Mouse (Mus musculus): Measurements from ENCODE around the gene Rhob. TPM values are rescaled to one million over a fixed set of nuclear protein-coding genes. Genes with fewer than 3 reads are reported as not detected.
A peak's percentile ranks its signal among the peaks of the same experiment; 100 is the strongest.
"Not testable (repeated sequence)": the region's sequence is repeated elsewhere in the genome, so short reads cannot be mapped to it uniquely, and the experiment has no call there.

Rhob gene
- polyA plus RNA-seq, 1 experiment from 2014 or later, result 109 TPM

DNA sequence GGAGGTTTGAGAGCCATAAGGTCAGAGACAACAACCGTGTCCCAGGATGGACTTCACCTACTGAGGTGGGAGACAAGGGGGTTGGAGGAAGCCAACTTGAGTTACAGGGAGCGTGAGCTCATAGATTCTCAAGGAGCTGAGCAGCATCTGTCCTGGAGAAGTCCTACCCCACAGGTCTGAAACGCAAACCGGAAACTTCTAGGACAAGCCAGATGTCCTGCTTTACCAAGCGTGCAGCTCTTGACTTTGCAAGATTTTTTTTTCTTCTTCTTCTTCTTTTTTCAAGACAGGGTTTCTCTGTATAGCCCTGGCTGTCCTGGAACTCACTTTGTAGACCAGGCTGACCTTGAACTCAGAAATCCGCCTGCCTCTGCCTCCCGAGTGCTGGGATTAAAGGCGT is 38.2 kb downstream of the Rhob start:
- not testable (repeated sequence) for H3K36me3 ChIP-seq (ENCODE audit: control insufficient read depth, insufficient read depth, low read length); H3K4me2 ChIP-seq (ENCODE audit: low read depth, low read length); H3K4me1 ChIP-seq (ENCODE audit: control insufficient read depth, insufficient read depth, low read length); ATAC-seq (ENCODE audit: low read depth); H3K4me3 ChIP-seq (ENCODE audit: low read depth, low read length); H3K9me3 ChIP-seq (ENCODE audit: control insufficient read depth, low read length); H3K27ac ChIP-seq (ENCODE audit: low read depth, low read length); H3K27me3 ChIP-seq (ENCODE audit: control insufficient read depth, insufficient read depth, low read length); H3K9ac ChIP-seq (replicated peaks; ENCODE audit: low read depth, low read length)
- WGBS, result 95% methylated on average over 8 of the region's 8 CpGs

DNA sequence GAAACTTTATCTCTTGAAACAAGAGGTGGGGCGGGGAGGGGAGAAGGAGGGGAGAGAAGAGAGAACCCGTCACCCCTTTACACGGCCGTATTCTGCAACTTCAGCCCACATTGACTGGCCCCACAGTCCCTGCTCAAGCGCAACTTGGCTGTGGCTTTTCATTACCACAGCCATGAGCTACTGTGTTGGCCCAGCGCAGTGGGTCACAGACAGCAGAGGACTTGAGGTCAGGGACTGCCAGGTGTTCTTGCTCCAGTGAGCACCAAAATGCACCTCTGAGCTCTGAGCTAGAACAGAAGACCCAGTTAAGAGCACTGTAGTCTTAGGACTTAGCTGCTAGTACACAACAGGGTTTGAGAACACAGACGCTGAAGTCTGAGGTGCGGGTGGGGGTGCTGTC is 41.4 kb downstream of the Rhob start:
- Histone ChIP-seq H3K4me1 (ENCODE audit: control insufficient read depth, insufficient read depth, low read length) (no peaks in the 10 kb centered on the region), H3K27ac (ENCODE audit: low read depth, low read length) (no peak overlapping the region), H3K4me3 (ENCODE audit: low read depth, low read length) (no peak overlapping the region), H3K9me3 (ENCODE audit: control insufficient read depth, low read length) (no peaks in the 10 kb centered on the region), H3K4me2 (ENCODE audit: low read depth, low read length) (no peak overlapping the region), H3K27me3 (ENCODE audit: control insufficient read depth, insufficient read depth, low read length) (no peaks in the 10 kb centered on the region), H3K36me3 (ENCODE audit: control insufficient read depth, insufficient read depth, low read length) (no peaks in the 10 kb centered on the region), H3K9ac (replicated peaks; ENCODE audit: low read depth, low read length) (no peak overlapping the region)
- no peak for ATAC-seq (ENCODE audit: low read depth)
- 88% methylated on average over 8 of the region's 8 CpGs for WGBS

DNA sequence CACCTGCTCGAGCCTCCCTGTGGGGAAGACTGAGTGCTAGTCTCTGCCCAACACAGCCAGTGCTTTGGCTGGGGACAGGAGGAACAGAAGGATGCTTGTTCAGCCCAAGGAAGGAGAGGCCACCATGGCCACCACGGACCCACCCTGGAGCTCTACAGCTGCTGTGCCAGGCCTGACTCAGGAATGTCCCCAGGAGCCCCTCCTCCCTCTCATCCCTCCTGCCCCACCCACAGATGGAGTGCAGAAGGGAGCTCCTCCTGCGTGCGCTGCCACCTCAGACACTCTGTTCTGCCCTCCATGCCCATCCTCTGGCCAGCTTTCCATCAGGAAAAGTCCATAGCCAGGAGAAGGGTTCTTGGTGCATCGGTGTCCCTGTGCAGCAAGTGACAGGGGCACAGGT is 42.8 kb downstream of the Rhob start:
- no peak overlapping the region for H3K27ac ChIP-seq (ENCODE audit: low read depth, low read length)
- whole genome bisulfite sequencing, result 71% methylated on average over 5 of the region's 5 CpGs
- no peaks in the 10 kb centered on the region for H3K9me3 ChIP-seq (ENCODE audit: control insufficient read depth, low read length)
- H3K4me3 ChIP-seq (ENCODE audit: low read depth, low read length), result no peak overlapping the region
- H3K27me3 ChIP-seq (ENCODE audit: control insufficient read depth, insufficient read depth, low read length), result no peaks in the 10 kb centered on the region
- H3K36me3 ChIP-seq (ENCODE audit: control insufficient read depth, insufficient read depth, low read length), result no peaks in the 10 kb centered on the region
- no peaks in the 10 kb centered on the region for H3K4me1 ChIP-seq (ENCODE audit: control insufficient read depth, insufficient read depth, low read length)
- no peak overlapping the region for H3K9ac ChIP-seq (replicated peaks; ENCODE audit: low read depth, low read length)
- H3K4me2 ChIP-seq (ENCODE audit: low read depth, low read length), result no peak overlapping the region
- no peak for ATAC-seq (ENCODE audit: low read depth)

DNA sequence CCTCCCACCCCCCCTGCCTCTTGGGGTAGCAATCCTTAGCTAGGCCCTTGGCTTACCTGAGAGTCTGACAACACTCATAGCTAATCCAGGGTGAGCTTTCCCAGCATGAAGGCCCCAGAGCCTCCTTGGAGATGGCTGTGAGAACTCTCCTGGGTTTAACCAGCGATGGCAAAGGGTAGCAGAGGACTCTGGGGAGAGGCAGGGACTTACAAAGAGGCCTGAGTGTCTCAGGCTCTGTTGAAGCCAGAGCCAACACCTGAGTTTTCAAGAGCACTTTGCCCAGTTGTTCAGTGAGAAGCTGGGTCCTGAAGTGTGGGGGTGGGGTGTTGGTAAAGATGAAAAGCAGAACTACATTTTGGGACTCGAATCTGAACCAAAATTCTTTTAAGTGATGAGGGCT is 44.8 kb downstream of the Rhob start:
- no peaks in the 10 kb centered on the region for H3K4me1 ChIP-seq (ENCODE audit: control insufficient read depth, insufficient read depth, low read length)

DNA sequence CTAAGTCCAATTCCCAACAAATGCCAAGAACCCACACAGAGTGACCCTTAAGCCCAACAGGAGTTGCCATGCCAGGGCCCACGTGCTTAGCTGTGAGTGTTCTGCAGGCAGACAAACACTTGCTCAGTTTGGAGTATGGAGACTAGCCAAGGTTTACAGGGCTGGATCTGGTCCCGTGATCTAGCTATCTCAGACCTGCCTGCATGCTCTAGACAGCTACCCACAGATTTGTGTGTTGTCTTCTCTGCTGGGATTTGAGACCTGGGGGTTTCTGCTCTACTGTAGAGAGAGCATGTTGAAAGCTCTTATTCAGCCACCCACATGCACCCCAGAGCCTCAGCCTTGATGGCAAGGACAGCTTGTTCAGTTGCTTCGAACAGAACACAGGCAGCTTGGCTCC is 45.3 kb downstream of the Rhob start:
- no peak for ATAC-seq (ENCODE audit: low read depth)
- Histone ChIP-seq H3K4me2 (ENCODE audit: low read depth, low read length) (no peak overlapping the region), H3K9me3 (ENCODE audit: control insufficient read depth, low read length) (no peaks in the 10 kb centered on the region), H3K36me3 (ENCODE audit: control insufficient read depth, insufficient read depth, low read length) (no peaks in the 10 kb centered on the region), H3K4me1 (ENCODE audit: control insufficient read depth, insufficient read depth, low read length) (no peaks in the 10 kb centered on the region), H3K9ac (replicated peaks; ENCODE audit: low read depth, low read length) (no peak overlapping the region), H3K27me3 (ENCODE audit: control insufficient read depth, insufficient read depth, low read length) (no peaks in the 10 kb centered on the region), H3K4me3 (ENCODE audit: low read depth, low read length) (no peak overlapping the region), H3K27ac (ENCODE audit: low read depth, low read length) (no peak overlapping the region)
- 84% methylated on average over 3 of the region's 3 CpGs for WGBS

More for the DNA sequence above, 44.8 kb downstream of the Rhob start:
- H3K36me3 ChIP-seq (ENCODE audit: control insufficient read depth, insufficient read depth, low read length), result no peaks in the 10 kb centered on the region
- H3K4me3 ChIP-seq (ENCODE audit: low read depth, low read length), result no peak overlapping the region
- ATAC-seq (ENCODE audit: low read depth), result no peak
- 54% methylated on average over 2 of the region's 2 CpGs for WGBS
- no peak overlapping the region for H3K4me2 ChIP-seq (ENCODE audit: low read depth, low read length)
- H3K27me3 ChIP-seq (ENCODE audit: control insufficient read depth, insufficient read depth, low read length), result no peaks in the 10 kb centered on the region
- no peak overlapping the region for H3K27ac ChIP-seq (ENCODE audit: low read depth, low read length)
- no peak overlapping the region for H3K9ac ChIP-seq (replicated peaks; ENCODE audit: low read depth, low read length)
- no peaks in the 10 kb centered on the region for H3K9me3 ChIP-seq (ENCODE audit: control insufficient read depth, low read length)

DNA sequence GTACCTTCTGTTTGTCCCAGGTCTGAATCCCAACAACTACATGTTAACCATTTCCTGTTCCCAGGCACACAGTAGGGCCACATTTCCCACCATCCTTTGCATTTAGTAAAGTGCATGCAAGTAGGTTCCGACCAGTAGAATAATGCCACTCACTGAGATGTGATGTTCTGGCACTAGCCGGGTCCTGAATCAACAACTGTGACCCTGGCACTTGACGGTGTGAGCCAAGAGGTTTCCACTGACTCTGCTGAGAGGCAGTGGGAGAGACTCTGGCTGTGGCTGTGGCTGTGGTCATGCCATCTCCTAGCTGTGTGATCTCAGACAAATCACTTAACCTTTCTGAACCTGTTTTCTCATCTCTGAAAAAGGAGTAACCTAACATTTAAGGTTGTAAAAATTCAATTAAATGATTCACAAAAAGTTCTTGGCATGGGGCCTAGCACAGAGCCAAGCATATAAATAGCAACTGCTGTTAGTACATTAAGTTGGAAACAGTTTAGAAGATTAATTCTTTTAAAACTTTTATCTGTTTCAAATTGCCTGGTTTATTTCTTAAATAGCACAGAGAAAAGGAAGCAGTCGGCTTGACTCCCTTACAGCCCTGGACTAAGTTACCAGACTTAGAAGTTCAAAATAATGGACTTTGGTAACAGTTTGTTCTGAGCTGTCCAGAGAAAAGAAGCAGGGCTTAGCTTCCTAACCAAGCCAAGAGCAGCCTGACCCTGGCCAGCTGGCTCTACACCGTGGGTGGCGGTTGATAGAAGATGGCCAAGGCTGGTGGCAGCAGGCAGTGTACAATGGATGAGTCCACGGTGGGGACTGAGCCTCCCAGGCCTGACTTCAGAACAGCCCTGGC is 46.8 kb downstream of the Rhob start:
- 82% methylated on average over 7 of the region's 7 CpGs for WGBS
- no peak for ATAC-seq (ENCODE audit: low read depth)
- no peaks in the 10 kb centered on the region for H3K4me1 ChIP-seq (ENCODE audit: control insufficient read depth, insufficient read depth, low read length)

DNA sequence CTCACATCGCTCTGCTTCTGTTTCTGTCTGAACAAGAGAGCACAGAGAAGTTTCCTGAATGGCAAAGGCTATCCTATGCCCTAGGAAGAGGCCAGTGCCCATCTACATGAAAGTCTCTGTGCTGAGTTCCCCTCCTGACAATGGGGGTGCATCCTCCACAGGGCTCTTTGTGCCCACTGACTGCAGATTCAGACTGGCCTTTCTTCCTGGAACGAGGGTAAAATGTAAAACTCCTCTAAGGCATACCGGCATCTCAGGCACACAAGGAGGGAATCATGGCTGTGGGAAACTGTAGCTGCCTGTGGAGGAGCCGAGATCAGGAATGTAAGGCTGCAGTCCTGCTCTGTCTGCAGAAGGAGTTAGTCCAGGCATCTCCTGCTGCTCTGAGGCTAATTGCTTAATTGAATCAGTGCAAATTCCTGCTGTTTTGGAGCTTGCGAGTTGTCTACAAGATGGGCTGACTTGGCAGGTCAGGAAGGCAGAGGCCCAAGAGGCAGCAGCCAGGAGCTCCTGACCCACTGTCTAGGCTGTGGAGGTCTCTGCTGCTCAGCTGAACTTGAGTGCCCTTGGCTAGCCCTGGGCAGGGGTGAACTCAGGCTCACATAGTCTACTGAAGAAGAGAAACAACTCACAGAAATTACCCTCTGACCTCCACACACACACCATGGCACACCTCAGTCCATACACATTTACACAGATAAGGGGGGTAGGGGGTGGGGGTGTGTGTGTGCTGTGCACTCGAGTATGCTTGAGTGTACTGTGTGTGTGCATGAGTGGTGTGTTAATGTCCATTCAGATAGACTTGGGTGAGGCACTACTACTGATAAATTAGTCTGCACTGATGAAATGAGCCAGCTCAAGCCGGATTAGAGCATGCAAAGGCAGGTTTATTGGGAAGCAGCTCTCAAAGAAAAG is 48.0 kb downstream of the Rhob start:
- Histone ChIP-seq H3K9me3 (ENCODE audit: control insufficient read depth, low read length) (no peaks in the 10 kb centered on the region), H3K27ac (ENCODE audit: low read depth, low read length) (no peak overlapping the region), H3K27me3 (ENCODE audit: control insufficient read depth, insufficient read depth, low read length) (no peaks in the 10 kb centered on the region), H3K4me1 (ENCODE audit: control insufficient read depth, insufficient read depth, low read length) (no peaks in the 10 kb centered on the region), H3K4me2 (ENCODE audit: low read depth, low read length) (no peak overlapping the region), H3K36me3 (ENCODE audit: control insufficient read depth, insufficient read depth, low read length) (no peaks in the 10 kb centered on the region), H3K4me3 (ENCODE audit: low read depth, low read length) (no peak overlapping the region), H3K9ac (replicated peaks; ENCODE audit: low read depth, low read length) (no peak overlapping the region)
- peak; percentile 55 for ATAC-seq (ENCODE audit: low read depth)
- WGBS, result 35% methylated on average over 7 of the region's 7 CpGs

More for the DNA sequence above, 46.8 kb downstream of the Rhob start:
- Histone ChIP-seq H3K4me3 (ENCODE audit: low read depth, low read length) (no peak overlapping the region), H3K27ac (ENCODE audit: low read depth, low read length) (no peak overlapping the region), H3K9ac (replicated peaks; ENCODE audit: low read depth, low read length) (no peak overlapping the region), H3K9me3 (ENCODE audit: control insufficient read depth, low read length) (no peaks in the 10 kb centered on the region), H3K36me3 (ENCODE audit: control insufficient read depth, insufficient read depth, low read length) (no peaks in the 10 kb centered on the region), H3K27me3 (ENCODE audit: control insufficient read depth, insufficient read depth, low read length) (no peaks in the 10 kb centered on the region), H3K4me2 (ENCODE audit: low read depth, low read length) (no peak overlapping the region)

DNA sequence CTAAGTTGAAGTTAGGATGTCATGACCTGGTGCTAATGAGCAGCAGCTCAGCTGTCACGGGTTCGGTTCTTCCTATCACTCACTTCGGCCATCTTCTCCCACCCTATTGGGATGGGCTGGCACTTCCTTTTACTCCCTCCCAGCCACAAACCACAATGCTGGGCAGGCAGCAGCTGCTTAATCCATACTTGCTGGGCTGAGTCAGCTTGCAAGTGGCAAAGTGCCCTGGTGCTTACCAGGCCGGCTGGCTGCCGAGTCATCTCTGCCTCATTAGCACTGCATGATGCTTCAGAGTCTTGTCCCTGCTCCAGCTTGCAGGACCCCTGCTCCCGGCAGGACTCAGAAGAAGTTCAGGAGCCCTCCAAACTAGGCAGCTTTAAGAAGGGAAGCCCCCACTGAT is 49.2 kb downstream of the Rhob start:
- 74% methylated on average over 6 of the region's 6 CpGs for WGBS
- Histone ChIP-seq H3K4me3 (ENCODE audit: low read depth, low read length) (no peak overlapping the region), H3K4me2 (ENCODE audit: low read depth, low read length) (no peak overlapping the region), H3K36me3 (ENCODE audit: control insufficient read depth, insufficient read depth, low read length) (no peaks in the 10 kb centered on the region), H3K27me3 (ENCODE audit: control insufficient read depth, insufficient read depth, low read length) (no peaks in the 10 kb centered on the region), H3K27ac (ENCODE audit: low read depth, low read length) (no peak overlapping the region), H3K4me1 (ENCODE audit: control insufficient read depth, insufficient read depth, low read length) (no peaks in the 10 kb centered on the region), H3K9ac (replicated peaks; ENCODE audit: low read depth, low read length) (no peak overlapping the region), H3K9me3 (ENCODE audit: control insufficient read depth, low read length) (no peaks in the 10 kb centered on the region)
- ATAC-seq (ENCODE audit: low read depth), result no peak

DNA sequence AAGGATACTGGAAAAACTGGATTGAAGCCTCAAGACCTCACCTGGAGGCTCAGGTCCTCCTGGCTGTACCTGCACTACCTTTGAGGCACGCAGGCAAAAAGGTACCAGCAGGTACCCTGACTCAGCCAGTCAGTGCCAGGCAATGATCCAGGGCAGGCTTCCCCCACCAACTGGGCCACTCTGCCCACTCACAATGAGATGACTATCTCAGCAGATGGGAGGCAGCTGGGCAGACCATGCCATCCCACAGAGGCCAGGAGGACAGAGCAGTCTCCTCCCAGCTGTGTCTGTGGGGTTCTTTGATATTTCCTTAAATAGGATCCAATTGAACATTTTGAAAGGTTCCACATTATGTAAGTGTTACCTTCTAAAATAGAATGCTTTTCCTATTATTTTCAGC is 49.8 kb downstream of the Rhob start:
- H3K27ac ChIP-seq (ENCODE audit: low read depth, low read length), result no peak overlapping the region
- ATAC-seq (ENCODE audit: low read depth), result no peak
- H3K4me3 ChIP-seq (ENCODE audit: low read depth, low read length), result no peak overlapping the region
- no peaks in the 10 kb centered on the region for H3K9me3 ChIP-seq (ENCODE audit: control insufficient read depth, low read length)
- H3K9ac ChIP-seq (replicated peaks; ENCODE audit: low read depth, low read length), result no peak overlapping the region
- H3K4me1 ChIP-seq (ENCODE audit: control insufficient read depth, insufficient read depth, low read length), result no peaks in the 10 kb centered on the region
- H3K36me3 ChIP-seq (ENCODE audit: control insufficient read depth, insufficient read depth, low read length), result no peaks in the 10 kb centered on the region
- no peaks in the 10 kb centered on the region for H3K27me3 ChIP-seq (ENCODE audit: control insufficient read depth, insufficient read depth, low read length)
- WGBS, result 97% methylated on average over 1 of the region's 1 CpGs
- H3K4me2 ChIP-seq (ENCODE audit: low read depth, low read length), result no peak overlapping the region
